Mouse (Mus musculus) hindlimb bud, embryonic 11.5 days (tissue): Measurements from ENCODE around the gene Cyp2r1.
"Not testable (repeated sequence)": the region's sequence is repeated elsewhere in the genome, so short reads cannot be mapped to it uniquely, and the experiment has no call there.

Experiments
- DNase-seq: peaks from one replicate; pipeline ENCODE4 v3.0.0-alpha.2; 2012; ENCODE audit warnings: low read depth, low spot score; ENCODE audit errors: extremely low spot score

Cyp2r1 gene

DNA sequence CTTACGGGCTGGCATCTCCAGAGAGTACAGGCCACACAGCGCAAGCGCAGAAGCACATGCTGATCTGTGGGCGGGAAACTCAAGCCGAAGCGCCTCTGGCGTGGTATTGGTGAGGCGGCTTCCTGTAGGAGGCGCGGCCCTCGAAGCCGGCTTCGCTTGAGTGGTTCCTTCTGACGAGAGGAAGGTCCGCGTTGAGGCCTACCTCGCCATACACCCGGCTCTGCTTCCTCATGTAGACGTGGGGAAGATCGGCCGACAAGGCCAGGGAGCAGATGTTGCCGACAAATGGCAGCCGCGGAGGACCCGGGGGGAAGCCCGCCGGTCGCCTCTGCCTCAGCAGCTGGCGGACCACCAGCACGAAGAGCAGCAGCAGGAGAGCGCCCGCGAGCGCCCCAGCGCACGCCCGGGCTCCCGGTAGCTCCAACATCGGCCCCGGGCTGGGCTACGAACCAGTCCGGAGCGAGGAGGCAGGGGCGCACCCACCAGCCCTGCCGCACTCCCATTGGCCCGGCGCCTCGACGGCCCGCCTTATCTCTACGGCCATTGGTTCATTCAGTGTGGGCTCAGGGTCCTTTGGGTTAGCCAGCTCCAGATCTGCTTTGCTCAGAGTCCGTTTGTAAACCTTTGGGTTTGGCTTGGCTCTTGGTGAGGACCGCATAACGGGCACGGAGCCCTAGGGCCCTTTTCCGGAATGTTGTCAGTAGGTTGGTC is at the start of gene Cyp2r1:
Gene Cyp2r1 (minus strand): TSS at position 442 of the 711 bp plus-strand sequence.
- DNase-seq = peak; percentile 42

DNA sequence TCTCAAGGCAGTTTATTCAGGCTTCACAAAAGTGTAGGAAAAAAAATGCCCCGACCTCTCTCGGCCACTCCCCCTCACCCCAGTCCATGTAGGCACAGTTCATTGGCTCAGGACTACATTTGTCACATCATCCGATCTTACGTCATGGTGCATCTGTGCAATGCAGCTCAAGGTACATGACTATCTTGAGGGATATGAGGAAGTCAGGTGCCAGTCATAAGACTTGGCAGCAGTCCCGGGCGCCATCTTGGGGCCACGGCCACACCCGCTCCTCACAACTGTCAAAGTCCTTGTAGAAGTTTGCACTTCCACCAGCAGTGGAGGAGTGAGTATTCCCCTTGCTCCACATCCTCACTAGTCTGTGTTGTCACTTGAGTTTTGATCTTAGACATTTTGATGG is 31.6 kb upstream of the Cyp2r1 start:
- DNase-seq = not testable (repeated sequence)

DNA sequence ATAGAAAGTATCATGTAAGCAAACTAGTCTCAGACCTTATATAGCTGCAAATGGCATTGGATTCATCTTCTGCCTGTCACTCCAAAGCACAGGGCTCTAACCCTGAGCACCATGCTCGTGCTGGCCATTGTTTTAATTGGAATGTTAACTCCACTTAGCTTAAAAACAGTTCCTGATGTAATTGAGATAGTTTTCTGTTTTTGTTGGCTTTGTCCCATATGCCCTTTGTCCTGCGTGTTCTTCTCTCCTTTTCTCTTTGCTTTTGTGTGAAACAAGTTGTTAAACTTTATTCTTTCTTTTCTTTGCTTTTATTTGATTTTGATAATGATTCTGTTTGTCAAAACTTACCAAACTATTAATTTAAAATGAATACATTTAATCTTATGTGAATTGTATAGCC is 19.7 kb upstream of the Cyp2r1 start:
- no peak for DNase-seq

DNA sequence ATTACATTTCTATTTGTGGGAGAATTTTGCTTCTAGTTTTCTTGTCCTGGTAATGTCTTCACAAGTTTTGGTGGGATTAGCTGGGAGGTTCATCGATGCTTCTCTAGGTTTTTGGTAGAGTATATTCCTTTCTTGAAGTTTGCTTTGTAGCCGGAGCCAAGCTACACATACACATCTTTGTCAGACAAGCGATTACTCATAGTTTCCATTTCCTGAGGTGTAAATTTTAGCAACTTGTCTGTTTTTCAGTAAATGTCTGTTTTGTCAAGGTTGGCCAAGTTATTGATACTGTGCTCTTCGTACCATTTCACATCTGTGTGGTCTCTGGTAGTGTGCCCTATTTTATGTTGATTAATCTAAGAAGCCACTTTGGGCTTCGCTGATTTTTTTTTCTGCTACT is 18.4 kb upstream of the Cyp2r1 start:
- DNase-seq = no peak

DNA sequence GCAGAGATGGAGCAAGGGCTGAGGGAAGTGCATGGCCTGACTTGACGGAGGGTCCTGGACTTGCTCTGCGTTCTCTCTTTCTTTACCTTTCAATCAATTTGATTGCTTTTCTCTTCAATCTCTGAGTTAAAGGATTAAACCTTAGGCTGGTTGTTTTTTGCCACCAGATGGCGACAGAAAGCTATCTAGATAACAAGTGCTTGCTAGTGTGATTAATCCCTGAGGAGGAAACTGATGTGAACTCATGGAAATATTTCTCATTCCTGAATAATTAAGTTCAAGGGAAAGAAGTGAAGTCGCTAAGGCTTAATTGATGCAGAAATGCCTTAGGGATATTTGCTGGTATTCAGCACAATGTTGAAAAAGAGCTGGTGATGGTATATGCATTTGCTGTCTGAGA is 17.7 kb upstream of the Cyp2r1 start:
- DNase-seq = peak; percentile 35

DNA sequence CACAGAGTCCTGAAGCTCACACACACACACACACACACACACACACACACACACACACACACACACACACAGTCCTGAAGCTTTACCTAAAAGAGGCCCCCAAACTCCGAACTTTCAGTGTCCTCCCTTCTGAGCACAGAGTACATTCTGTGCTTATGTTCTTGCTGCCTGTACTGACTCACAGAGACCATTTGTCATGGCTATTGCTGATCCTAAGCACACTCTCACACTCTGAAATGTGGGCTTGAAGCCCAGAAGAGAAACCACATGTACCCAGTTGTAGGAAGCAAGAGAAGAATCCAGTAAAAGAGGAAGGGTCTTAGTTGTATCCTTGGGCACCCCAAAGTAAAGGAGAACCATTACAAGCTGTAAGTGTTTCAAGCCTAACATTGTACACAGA is 14.9 kb upstream of the Cyp2r1 start:
- DNase-seq = no peak

DNA sequence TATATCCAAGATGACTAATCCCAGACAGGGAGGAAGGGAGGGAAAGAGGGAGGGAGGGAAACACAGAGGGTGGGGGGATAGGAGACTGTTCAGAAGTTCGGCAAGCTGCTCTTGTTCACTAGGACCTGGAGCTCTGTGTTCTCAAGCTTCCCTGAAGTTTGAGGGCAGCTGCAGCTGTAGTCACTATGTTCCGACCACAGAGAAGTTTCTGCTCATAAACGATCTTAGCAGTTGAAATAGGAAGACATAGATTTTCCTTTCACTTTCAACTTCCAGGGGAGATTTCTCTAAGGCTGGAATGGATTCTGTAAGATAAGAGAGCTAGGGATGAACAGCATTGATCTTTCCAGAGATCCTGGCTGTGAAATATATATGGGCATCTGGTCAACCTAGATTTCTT is 14.2 kb upstream of the Cyp2r1 start:
- DNase-seq = no peak

DNA sequence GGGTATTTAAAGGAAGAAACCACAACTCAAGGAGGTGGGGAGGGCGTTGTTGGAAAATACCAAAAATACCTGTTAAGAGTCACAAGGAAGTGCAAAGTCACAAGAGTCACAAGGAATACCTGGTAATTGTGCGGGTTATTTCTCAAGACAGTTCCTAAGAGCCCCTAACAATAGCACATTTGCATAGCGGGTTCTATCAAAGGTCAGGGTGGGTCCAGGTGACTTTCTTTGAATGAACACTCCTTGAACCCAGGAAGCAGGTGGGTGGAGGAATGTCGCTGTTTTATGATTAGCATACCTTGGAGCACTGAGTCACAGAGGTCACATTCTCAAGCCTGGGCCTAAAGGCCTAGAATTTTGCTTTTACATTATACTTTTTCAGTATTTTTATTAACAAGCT is 11.1 kb upstream of the Cyp2r1 start:
- not testable (repeated sequence) for DNase-seq

DNA sequence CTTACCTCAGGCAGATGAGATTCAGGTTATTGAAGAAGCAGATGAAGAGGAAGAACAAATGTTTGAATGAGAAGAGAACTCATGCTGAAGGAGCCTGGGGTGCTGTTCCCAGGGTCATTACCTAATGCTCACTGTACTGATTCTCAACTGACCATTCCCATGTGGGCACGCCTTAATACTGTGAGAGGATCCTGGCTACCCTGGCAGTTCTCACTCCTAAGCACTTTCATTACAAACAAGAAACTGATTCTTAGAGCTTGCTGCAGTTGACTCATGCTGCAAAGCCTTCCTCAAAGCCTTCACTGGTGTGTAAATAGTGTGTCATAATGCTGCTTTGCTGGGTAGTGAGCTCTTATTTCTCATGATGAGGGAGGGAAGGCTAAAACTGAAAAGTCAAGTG is 26.6 kb downstream of the Cyp2r1 start:
- DNase-seq = no peak

DNA sequence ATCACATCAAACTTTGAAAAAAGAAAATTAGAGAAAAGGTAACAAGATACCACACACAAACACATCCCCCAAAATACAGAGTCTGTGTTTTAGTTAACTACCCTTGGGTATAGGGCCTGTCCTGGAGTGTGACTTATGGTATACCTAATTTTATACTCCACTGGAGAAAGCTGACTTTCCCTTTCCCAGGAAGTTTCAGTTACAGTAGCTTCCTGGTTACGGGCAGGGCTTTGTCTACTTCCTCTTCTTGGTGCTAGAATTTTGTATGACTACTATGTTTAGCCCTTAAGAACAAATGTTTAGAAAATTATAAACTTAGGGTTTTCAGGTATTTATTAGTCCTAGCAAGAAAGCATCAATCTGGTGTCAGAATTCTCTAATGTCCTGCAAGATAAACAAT is 36.5 kb downstream of the Cyp2r1 start:
- DNase-seq = no peak

DNA sequence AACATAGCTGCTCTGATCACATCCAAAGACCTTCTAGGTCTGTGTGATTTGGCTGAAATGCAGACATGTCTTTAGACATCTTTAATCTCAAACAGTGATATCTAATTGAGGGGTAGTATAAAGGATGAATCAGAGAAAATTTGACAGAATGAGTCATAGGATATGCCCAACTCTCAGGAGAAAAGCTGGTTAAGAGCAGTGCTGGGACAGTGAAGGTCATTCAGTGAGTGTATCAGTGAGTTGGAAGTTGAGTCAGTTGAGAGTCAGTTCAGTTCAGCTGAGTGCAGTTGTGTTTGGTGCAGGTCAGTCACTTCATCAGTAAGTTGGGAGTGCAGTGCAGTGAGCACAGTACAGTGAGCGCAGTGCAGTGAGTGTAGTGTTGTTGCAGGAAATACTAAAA is 42.6 kb downstream of the Cyp2r1 start:
- no peak for DNase-seq

DNA sequence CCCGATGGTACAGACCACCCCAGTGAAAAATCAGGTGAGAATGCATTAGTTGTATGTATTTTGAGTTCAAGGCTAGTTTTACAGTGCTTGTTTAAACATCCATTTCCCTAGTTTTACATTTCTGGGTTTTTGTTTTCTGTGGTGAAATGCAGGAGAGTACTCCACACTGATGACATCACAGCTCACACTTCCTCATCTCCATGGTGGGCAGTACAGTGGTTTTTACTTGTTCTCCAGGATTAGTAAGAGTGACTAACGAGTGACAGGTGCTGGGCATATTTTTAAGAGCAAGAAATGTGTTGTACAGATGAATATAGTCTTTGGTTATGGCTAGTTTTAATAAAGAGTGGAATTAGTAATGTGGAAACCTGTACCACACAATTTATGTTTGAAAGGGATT is 53.9 kb downstream of the Cyp2r1 start:
- no peak for DNase-seq
